Mouse (Mus musculus): ENCODE measurements around the gene Hgd.
A peak's percentile ranks its signal among the peaks of the same experiment; 100 is the strongest.

The Hgd gene

GRCm38 (mm10) chr16:37580651-37581050 lies 698 bp downstream of the Hgd start:
- no peak for DNase-seq (ENCODE audit: inconsistent age in 2 of 2, low spot score in 1 of 2)

GRCm38 (mm10) chr16:37581901-37582300 lies 1.9 kb downstream of the Hgd start:
- no peak for DNase-seq (ENCODE audit: inconsistent age in 2 of 2, low spot score in 1 of 2)

- DNase-seq (ENCODE audit: inconsistent age in 2 of 2, low spot score in 1 of 2): no peak
These were observed 3.4 kb downstream of the Hgd start for GRCm38 (mm10) chr16:37583306-37583705.

- no peak for DNase-seq (ENCODE audit: inconsistent age in 2 of 2, low spot score in 1 of 2)
These were observed 3.8 kb downstream of the Hgd start for GRCm38 (mm10) chr16:37583801-37584200.

- DNase-seq (ENCODE audit: inconsistent age in 2 of 2, low spot score in 1 of 2): peak; percentile 47 to 83
These were observed 4.5 kb downstream of the Hgd start for GRCm38 (mm10) chr16:37584218-37585035.

- no peak for DNase-seq (ENCODE audit: inconsistent age in 2 of 2, low spot score in 1 of 2)
These were observed 5.2 kb downstream of the Hgd start for GRCm38 (mm10) chr16:37585129-37585563.

- no peak for DNase-seq (ENCODE audit: inconsistent age in 2 of 2, low spot score in 1 of 2)
These were observed 11.0 kb downstream of the Hgd start for GRCm38 (mm10) chr16:37590921-37591320.

- DNase-seq (ENCODE audit: inconsistent age in 2 of 2, low spot score in 1 of 2): no peak
These were observed 11.6 kb downstream of the Hgd start for GRCm38 (mm10) chr16:37591551-37591950.

GRCm38 (mm10) chr16:37597412-37597811 lies 17.5 kb downstream of the Hgd start:
- no peak for DNase-seq (ENCODE audit: inconsistent age in 2 of 2, low spot score in 1 of 2)

- DNase-seq (ENCODE audit: inconsistent age in 2 of 2, low spot score in 1 of 2): no peak
These were observed 18.5 kb downstream of the Hgd start for GRCm38 (mm10) chr16:37598463-37598862.

- DNase-seq (ENCODE audit: inconsistent age in 2 of 2, low spot score in 1 of 2): no peak
These were observed 19.4 kb downstream of the Hgd start for GRCm38 (mm10) chr16:37599326-37599725.

GRCm38 (mm10) chr16:37603431-37603830 lies 23.5 kb downstream of the Hgd start:
- DNase-seq (ENCODE audit: inconsistent age in 2 of 2, low spot score in 1 of 2): no peak

GRCm38 (mm10) chr16:37604243-37604642 lies 24.3 kb downstream of the Hgd start:
- no peak for DNase-seq (ENCODE audit: inconsistent age in 2 of 2, low spot score in 1 of 2)

- no peak for DNase-seq (ENCODE audit: inconsistent age in 2 of 2, low spot score in 1 of 2)
These were observed 30.4 kb downstream of the Hgd start for GRCm38 (mm10) chr16:37610333-37610732.

- no peak for DNase-seq (ENCODE audit: inconsistent age in 2 of 2, low spot score in 1 of 2)
These were observed 31.1 kb downstream of the Hgd start for GRCm38 (mm10) chr16:37611072-37611471.

GRCm38 (mm10) chr16:37612013-37612412 lies 32.1 kb downstream of the Hgd start:
- no peak for DNase-seq (ENCODE audit: inconsistent age in 2 of 2, low spot score in 1 of 2)

GRCm38 (mm10) chr16:37614540-37614939 lies 34.6 kb downstream of the Hgd start:
- DNase-seq (ENCODE audit: inconsistent age in 2 of 2, low spot score in 1 of 2): no peak

- DNase-seq (ENCODE audit: inconsistent age in 2 of 2, low spot score in 1 of 2): no peak
These were observed 35.5 kb downstream of the Hgd start for GRCm38 (mm10) chr16:37615429-37615828.

- DNase-seq (ENCODE audit: inconsistent age in 2 of 2, low spot score in 1 of 2): no peak
These were observed 36.2 kb downstream of the Hgd start for GRCm38 (mm10) chr16:37616104-37616503.

- DNase-seq (ENCODE audit: inconsistent age in 2 of 2, low spot score in 1 of 2): no peak
These were observed 37.7 kb downstream of the Hgd start for GRCm38 (mm10) chr16:37617695-37618094.

GRCm38 (mm10) chr16:37622403-37622802 lies 42.5 kb downstream of the Hgd start:
- no peak for DNase-seq (ENCODE audit: inconsistent age in 2 of 2, low spot score in 1 of 2)

GRCm38 (mm10) chr16:37622919-37623318 lies 43.0 kb downstream of the Hgd start:
- DNase-seq (ENCODE audit: inconsistent age in 2 of 2, low spot score in 1 of 2): no peak

GRCm38 (mm10) chr16:37626388-37626949 lies 46.5 kb downstream of the Hgd start:
- no peak for DNase-seq (ENCODE audit: inconsistent age in 2 of 2, low spot score in 1 of 2)
